Mouse (Mus musculus) liver, embryonic 14.5 days (tissue): ENCODE results near the gene Acp2. TPM values are rescaled to one million over a fixed set of nuclear protein-coding genes. Genes with fewer than 3 reads are reported as not detected.

Experiments
- ATAC-seq: fragments of 200-750 bp; cut with Nextera tagmentation; 2 replicates; pipeline ENCODE4 v1.8.0; 2017; ENCODE audit warnings: moderate number of reproducible peaks, mild to moderate bottlenecking, moderate library complexity; ENCODE audit not compliant: insufficient read depth
- DNase-seq, 3 experiments: peaks; one replicate each; pipeline ENCODE4 v3.0.0-alpha.2; 2012 to 2013; ENCODE audit warnings: low read depth in 3 of 3, low spot score in 3 of 3
- H3K27ac ChIP-seq: fragments of 300-500 bp; sonication (generic); 2 replicates; pipeline ENCODE4 v1.5.1; 2014; ENCODE audit warnings: moderate library complexity, mild to moderate bottlenecking, control low read depth, inconsistent platforms
- H3K27me3 ChIP-seq: fragments of 300-500 bp; sonication (generic); 2 replicates; pipeline ENCODE4 v1.6.1; 2014; ENCODE audit warnings: mild to moderate bottlenecking, low read length, moderate library complexity; ENCODE audit not compliant: control insufficient read depth, insufficient read depth
- H3K36me3 ChIP-seq: fragments of 300-500 bp; sonication (generic); replicated peaks from 2 replicates; pipeline ENCODE4 v1.6.1; 2014; ENCODE audit warnings: low read depth; ENCODE audit not compliant: control insufficient read depth, insufficient read depth
- H3K4me1 ChIP-seq, 2 experiments: fragments of 200-500 bp in 1 of 2; fragments of 300-500 bp in 1 of 2; sonication (generic) in 1 of 2; replicated peaks; 2 replicates each; pipeline ENCODE4 v1.6.1; 2012 to 2014; ENCODE audit warnings: antibody characterized with exemption in 1 of 2, inconsistent platforms in 1 of 2, low read length in 1 of 2; ENCODE audit not compliant: control insufficient read depth in 2 of 2, insufficient read depth in 2 of 2
- H3K4me2 ChIP-seq: fragments of 300-500 bp; sonication (generic); 2 replicates; pipeline ENCODE4 v1.6.1; 2014; ENCODE audit warnings: low read depth, mild to moderate bottlenecking, control low read depth, moderate library complexity
- H3K4me3 ChIP-seq, 2 experiments: fragments of 200-500 bp in 1 of 2; fragments of 300-500 bp in 1 of 2; sonication (generic) in 1 of 2; 2 replicates each; pipeline ENCODE4 v1.5.1; 2012 to 2014; ENCODE audit warnings: low read depth in 2 of 2, low read length in 2 of 2, mild to moderate bottlenecking in 2 of 2, control low read depth in 1 of 2, inconsistent platforms in 1 of 2, moderate library complexity in 1 of 2; ENCODE audit not compliant: insufficient read depth in 1 of 2
- H3K9ac ChIP-seq: fragments of 300-500 bp; sonication (generic); replicated peaks from 2 replicates; pipeline ENCODE4 v1.6.1; 2014; ENCODE audit warnings: mild to moderate bottlenecking, control low read depth, moderate library complexity
- H3K9me3 ChIP-seq: fragments of 300-500 bp; sonication (generic); 2 replicates; pipeline ENCODE4 v1.6.1; 2016; ENCODE audit warnings: low read length, mixed read lengths; ENCODE audit not compliant: control insufficient read depth
- CTCF ChIP-seq: IDR thresholded peaks from 2 replicates; pipeline ENCODE4 v1.5.1; 2016; ENCODE audit warnings: antibody characterized with exemption, low read depth, control low read depth
- EP300 ChIP-seq: IDR thresholded peaks from 2 replicates; pipeline ENCODE4 v1.6.1; 2016; ENCODE audit warnings: antibody characterized with exemption, low read depth
- WGBS: fragments of 180-500 bp; shearing (Covaris S2); extraction: QIAGEN DNeasy Blood & Tissue Kit; methylation state at CpG from one replicate; pipeline ENCODE4 v1.1.7; 2014; ENCODE audit not compliant: insufficient replicate concordance; 5-methylcytosine and 5-hydroxymethylcytosine counted together
- polyA plus RNA-seq, 2 experiments: library from polyadenylated mRNA; depleted of rRNA in 1 of 2; stranded (reverse) in 1 of 2; unstranded in 1 of 2; fragments of >200 nt; fragmentation: Nextera tagmentation in 1 of 2; extraction: Ambion mirVana in 1 of 2; gene quantifications; 2 replicates each; pipeline versions ENCODE4 v1.2.1 to v1.2.3; 2012 to 2014

Gene Acp2
- polyA plus RNA-seq, 2 experiments: 5.9 to 8.9 TPM

- Histone ChIP-seq H3K36me3 (no peaks in the 10 kb centered on the region), H3K9me3 (no peaks in the 10 kb centered on the region), H3K27me3 (peaks cover 39% of the 10 kb centered on the region), H3K4me3 (no peak overlapping the region), H3K4me1 (peaks cover 4 to 6% of the 10 kb centered on the region in 2 experiments; a peak in 3 of 4 replicates), H3K4me2 (no peak overlapping the region), H3K9ac (no peak overlapping the region), H3K27ac (no peak overlapping the region)
- ATAC-seq: no peak
- DNase-seq: no peak
- no peak for TF ChIP-seq EP300
- TF ChIP-seq CTCF: no peak
- 88% methylated on average over 1 of the region's 1 CpGs for WGBS
These were observed 56.8 kb downstream of the Acp2 start for GRCm38 (mm10) chr2:91259493-91259892.

Other genes starting within 250 kb of the Acp2 start
- gene Rapsn, start 167.3 kb upstream of the Acp2 start, polyA plus RNA-seq (2012; rRNA removed): 0.55 and 0.78 TPM in 2 replicates
- gene Rapsn, start 167.3 kb upstream of the Acp2 start, polyA plus RNA-seq (2014; fragmentation: Nextera tagmentation; extraction: Ambion mirVana): 0.62 and 1.1 TPM in 2 replicates
- 77.7 and 126 TPM in 2 replicates for gene Psmc3, start 148.9 kb upstream of the Acp2 start, polyA plus RNA-seq (2012; rRNA removed)
- gene Psmc3, start 148.9 kb upstream of the Acp2 start, polyA plus RNA-seq (2014; fragmentation: Nextera tagmentation; extraction: Ambion mirVana): 174 and 186 TPM in 2 replicates
- gene Slc39a13, start 132.5 kb upstream of the Acp2 start, polyA plus RNA-seq (2012; rRNA removed): 11.1 and 11.2 TPM in 2 replicates
- 8.1 and 8.4 TPM in 2 replicates for gene Slc39a13, start 132.5 kb upstream of the Acp2 start, polyA plus RNA-seq (2014; fragmentation: Nextera tagmentation; extraction: Ambion mirVana)
- gene Spi1, start 120.5 kb upstream of the Acp2 start, polyA plus RNA-seq (2012; rRNA removed): 13.3 and 20.5 TPM in 2 replicates
- 12.4 and 15.6 TPM in 2 replicates for gene Spi1, start 120.5 kb upstream of the Acp2 start, polyA plus RNA-seq (2014; fragmentation: Nextera tagmentation; extraction: Ambion mirVana)
- 0.03 and 0.04 TPM in 2 replicates for gene Mybpc3, start 84.7 kb upstream of the Acp2 start, polyA plus RNA-seq (2012; rRNA removed)
- gene Mybpc3, start 84.7 kb upstream of the Acp2 start, polyA plus RNA-seq (2014; fragmentation: Nextera tagmentation; extraction: Ambion mirVana): not detected in 2 replicates
- gene Madd, start 19.0 kb upstream of the Acp2 start, polyA plus RNA-seq (2012; rRNA removed): 6.3 and 7.1 TPM in 2 replicates
- 2.7 and 4.8 TPM in 2 replicates for gene Madd, start 19.0 kb upstream of the Acp2 start, polyA plus RNA-seq (2014; fragmentation: Nextera tagmentation; extraction: Ambion mirVana)
- 14.0 and 14.2 TPM in 2 replicates for gene Nr1h3, start 51 bp upstream of the Acp2 start, polyA plus RNA-seq (2012; rRNA removed)
- 12.7 and 14.3 TPM in 2 replicates for gene Nr1h3, start 51 bp upstream of the Acp2 start, polyA plus RNA-seq (2014; fragmentation: Nextera tagmentation; extraction: Ambion mirVana)
- gene Ddb2, start 34.1 kb downstream of the Acp2 start, polyA plus RNA-seq (2012; rRNA removed): 8.5 and 9.0 TPM in 2 replicates
- 4.9 and 5.9 TPM in 2 replicates for gene Ddb2, start 34.1 kb downstream of the Acp2 start, polyA plus RNA-seq (2014; fragmentation: Nextera tagmentation; extraction: Ambion mirVana)
- gene Pacsin3, start 53.1 kb downstream of the Acp2 start, polyA plus RNA-seq (2012; rRNA removed): 8.1 and 11.2 TPM in 2 replicates
- gene Pacsin3, start 53.1 kb downstream of the Acp2 start, polyA plus RNA-seq (2014; fragmentation: Nextera tagmentation; extraction: Ambion mirVana): 8.8 and 10.2 TPM in 2 replicates
- 20.9 and 25.5 TPM in 2 replicates for gene Arfgap2, start 62.1 kb downstream of the Acp2 start, polyA plus RNA-seq (2012; rRNA removed)
- 50.2 and 54.4 TPM in 2 replicates for gene Arfgap2, start 62.1 kb downstream of the Acp2 start, polyA plus RNA-seq (2014; fragmentation: Nextera tagmentation; extraction: Ambion mirVana)
- 1.6 and 2.1 TPM in 2 replicates for gene 1110051M20Rik, start 241.8 kb downstream of the Acp2 start, polyA plus RNA-seq (2012; rRNA removed)
- gene 1110051M20Rik, start 241.8 kb downstream of the Acp2 start, polyA plus RNA-seq (2014; fragmentation: Nextera tagmentation; extraction: Ambion mirVana): 6.6 and 7.3 TPM in 2 replicates